Mouse (Mus musculus) ES-Bruce4 (cell line): Measurements from ENCODE around the gene Schip1.

Experiments used
- CTCF ChIP-seq: IDR thresholded peaks from one replicate; pipeline ENCODE4 v1.8.1; 2011; ENCODE audit warnings: low read depth, low read length
- EP300 ChIP-seq: IDR thresholded peaks from 2 replicates; pipeline ENCODE4 v1.6.1; 2011; ENCODE audit warnings: low read depth, low read length; ENCODE audit not compliant: insufficient read depth
- POLR2A ChIP-seq: IDR thresholded peaks from one replicate; pipeline ENCODE4 v1.8.1; 2011; ENCODE audit warnings: low read length; ENCODE audit not compliant: insufficient read depth

DNA sequence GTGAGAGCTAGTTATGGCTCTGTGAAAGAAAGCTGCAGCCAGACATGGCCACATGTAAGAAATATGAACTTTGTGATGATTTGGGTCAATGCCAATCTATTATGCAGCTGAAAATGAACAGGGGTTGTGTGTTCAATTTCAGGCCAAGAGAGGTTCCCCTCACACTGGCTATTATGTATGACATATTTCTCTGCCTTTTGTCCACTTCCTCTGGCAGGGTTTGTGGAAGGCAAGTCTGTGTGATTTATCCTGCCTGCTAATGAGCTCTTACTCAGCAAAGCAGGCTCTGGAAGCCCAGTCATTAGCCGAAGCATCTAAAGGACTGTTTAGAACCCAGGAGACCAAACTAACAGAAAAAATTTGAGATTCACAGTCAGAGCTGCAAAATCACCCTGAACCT, 113.6 kb downstream of the Schip1 start:
- no peak for TF ChIP-seq CTCF
- no peak for TF ChIP-seq POLR2A
- TF ChIP-seq EP300: no peak
